In the genomic region with DNA sequence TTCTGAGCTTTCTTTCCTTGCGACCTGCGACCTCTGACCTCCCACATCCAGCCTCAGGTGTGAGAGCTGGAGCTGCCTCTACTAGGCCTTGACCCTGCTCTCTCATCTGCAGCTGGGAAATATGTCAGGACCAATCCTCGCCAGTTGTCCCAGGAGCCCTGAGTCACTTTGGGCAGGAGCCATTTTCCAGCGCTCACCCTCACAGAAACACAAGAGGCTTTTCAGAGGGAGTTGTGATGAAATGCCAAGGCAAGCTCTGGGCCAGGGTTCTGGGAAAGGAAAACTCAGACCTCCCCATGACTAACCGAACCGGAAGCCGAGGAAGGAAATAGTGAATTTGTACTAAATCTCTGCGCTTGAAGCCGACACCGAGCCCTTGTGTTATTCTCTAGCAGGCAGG, we compare ENCODE assay signal across 10 mouse cellular contexts. TPM values are rescaled to one million over a fixed set of nuclear protein-coding genes. Genes with fewer than 3 reads are reported as not detected.
DNase-seq lines count a peak whose midpoint lies in the region; ATAC-seq and TF ChIP-seq lines count a peak whose summit lies in the region.
"Had no signal": no experiment of that assay in that cellular context is flagged by ENCODE, and none has a peak within 500 bp of the region (broad histone marks: within the 10 kb centered on the region; RNA-seq: fewer than 3 reads in every experiment).

No protein-coding gene starts in this region.

- H3K4me2 ChIP-seq in forebrain, postnatal 0 days (ENCODE audit: low read depth): no peak overlapping the region
- no peak overlapping the region for H3K4me2 ChIP-seq in forebrain, embryonic 11.5 days (ENCODE audit: low read depth, low read length, severe bottlenecking)
- no peak overlapping the region for H3K4me2 ChIP-seq in liver, embryonic 12.5 days
- H3K4me2 ChIP-seq in midbrain, postnatal 0 days (ENCODE audit: low read depth, low read length, poor library complexity, severe bottlenecking): no peak overlapping the region
- H3K4me2 ChIP-seq: embryonic facial prominence, embryonic 15.5 days; limb, embryonic 12.5 days had no signal

- H3ac ChIP-seq in C2C12 (ENCODE audit: control insufficient read depth, insufficient read length, low read depth): no peak overlapping the region

- TF ChIP-seq CTCF in forebrain, postnatal 0 days (IDR thresholded peaks at IDR 0.05; ENCODE audit: low read depth): no peak
- TF ChIP-seq CTCF in C2C12 (IDR thresholded peaks at IDR 0.05; ENCODE audit: control insufficient read depth, insufficient read depth, insufficient read length): no peak
- TF ChIP-seq CTCF in midbrain, postnatal 0 days (IDR thresholded peaks at IDR 0.05): no peak

- H3K79me3 ChIP-seq in C2C12 (ENCODE audit: low read depth): no peaks in the 10 kb centered on the region

- no peaks in the 10 kb centered on the region; the same call in 1 of the 2 replicates for H3K4me1 ChIP-seq in forebrain, postnatal 0 days (ENCODE audit: insufficient read depth)
- H3K4me1 ChIP-seq in forebrain, embryonic 11.5 days (replicated peaks; ENCODE audit: control insufficient read depth, insufficient read depth, low read length): peaks cover 2% of the 10 kb centered on the region; the same call in 1 of the 2 replicates
- no peaks in the 10 kb centered on the region for H3K4me1 ChIP-seq in liver, embryonic 12.5 days
- peaks cover 5% of the 10 kb centered on the region; the same call in 1 of the 2 replicates for H3K4me1 ChIP-seq in midbrain, postnatal 0 days (ENCODE audit: insufficient read depth, low read length)

- no peak overlapping the region for H3K4me3 ChIP-seq in forebrain, postnatal 0 days (ENCODE audit: low read depth, low read length)
- no peak overlapping the region for H3K4me3 ChIP-seq in forebrain, embryonic 11.5 days (ENCODE audit: low read depth, low read length)
- no peak overlapping the region for H3K4me3 ChIP-seq in C2C12 (ENCODE audit: insufficient read depth, poor library complexity, severe bottlenecking)
- H3K4me3 ChIP-seq in liver, embryonic 12.5 days: no peak overlapping the region
- no peak overlapping the region for H3K4me3 ChIP-seq in midbrain, postnatal 0 days (ENCODE audit: low read depth, low read length)
- H3K4me3 ChIP-seq: embryonic facial prominence, embryonic 15.5 days; limb, embryonic 12.5 days had no signal

- H3K27me3 ChIP-seq in forebrain, postnatal 0 days (ENCODE audit: insufficient read depth, low read length): no peaks in the 10 kb centered on the region
- no peaks in the 10 kb centered on the region for H3K27me3 ChIP-seq in forebrain, embryonic 11.5 days (ENCODE audit: control insufficient read depth, insufficient read depth, low read length)
- H3K27me3 ChIP-seq in C2C12 (ENCODE audit: control insufficient read depth, insufficient read depth, insufficient read length): no peaks in the 10 kb centered on the region
- H3K27me3 ChIP-seq in liver, embryonic 12.5 days (replicated peaks): peaks cover 3% of the 10 kb centered on the region; the same call in 1 of the 2 replicates
- no peaks in the 10 kb centered on the region for H3K27me3 ChIP-seq in midbrain, postnatal 0 days (ENCODE audit: insufficient read depth, low read length)
- H3K27me3 ChIP-seq: embryonic facial prominence, embryonic 15.5 days had no signal

- DNase-seq in forebrain, postnatal 0 days: no peak
- no peak for DNase-seq in forebrain, embryonic 11.5 days (ENCODE audit: low spot score)
- peak; percentile 98 for DNase-seq in fibroblast of lung, adult 2 months (ENCODE audit: low read depth)
- peak; percentile 83 for DNase-seq in layer of hippocampus, adult 9-11 months
- no peak for DNase-seq in midbrain, postnatal 0 days (ENCODE audit: low spot score)
- no peak for DNase-seq in embryo, embryonic 10.5 days (ENCODE audit: low spot score)

- no peaks in the 10 kb centered on the region for H3K79me2 ChIP-seq in C2C12 (ENCODE audit: control insufficient read depth, insufficient read depth)

- H3K9me3 ChIP-seq in forebrain, postnatal 0 days (ENCODE audit: low read length): no peaks in the 10 kb centered on the region
- H3K9me3 ChIP-seq in forebrain, embryonic 11.5 days (ENCODE audit: control insufficient read depth, low read length): no peaks in the 10 kb centered on the region
- H3K9me3 ChIP-seq in liver, embryonic 12.5 days (replicated peaks): no peaks in the 10 kb centered on the region
- no peaks in the 10 kb centered on the region for H3K9me3 ChIP-seq in midbrain, postnatal 0 days (ENCODE audit: low read length)
- H3K9me3 ChIP-seq: embryonic facial prominence, embryonic 15.5 days; limb, embryonic 12.5 days had no signal

- H3K9ac ChIP-seq in forebrain, postnatal 0 days: no peak overlapping the region
- no peak overlapping the region for H3K9ac ChIP-seq in forebrain, embryonic 11.5 days (ENCODE audit: low read length)
- H3K9ac ChIP-seq in liver, embryonic 12.5 days: no peak overlapping the region
- H3K9ac ChIP-seq in midbrain, postnatal 0 days (replicated peaks; ENCODE audit: low read length, poor library complexity, severe bottlenecking): no peak overlapping the region
- H3K9ac ChIP-seq: embryonic facial prominence, embryonic 15.5 days; limb, embryonic 12.5 days had no signal

- 64% methylated on average over 10 of the region's 10 CpGs for WGBS in forebrain, postnatal 0 days
- WGBS in forebrain, embryonic 11.5 days: 93% methylated on average over 10 of the region's 10 CpGs
- WGBS in liver, embryonic 12.5 days (ENCODE audit: insufficient replicate concordance): 71% methylated on average over 10 of the region's 10 CpGs
- WGBS in midbrain, postnatal 0 days: 75% methylated on average over 10 of the region's 10 CpGs

- H3K27ac ChIP-seq in forebrain, postnatal 0 days (ENCODE audit: low read depth, low read length): no peak overlapping the region
- H3K27ac ChIP-seq in forebrain, embryonic 11.5 days (ENCODE audit: low read depth, low read length): no peak overlapping the region
- no peak overlapping the region for H3K27ac ChIP-seq in liver, embryonic 12.5 days
- no peak overlapping the region for H3K27ac ChIP-seq in midbrain, postnatal 0 days (ENCODE audit: low read depth, low read length)
- H3K27ac ChIP-seq: embryonic facial prominence, embryonic 15.5 days; limb, embryonic 12.5 days had no signal

- H3K36me3 ChIP-seq in forebrain, postnatal 0 days (ENCODE audit: insufficient read depth): no peaks in the 10 kb centered on the region
- H3K36me3 ChIP-seq in forebrain, embryonic 11.5 days (ENCODE audit: control insufficient read depth, insufficient read depth, low read length): no peaks in the 10 kb centered on the region
- H3K36me3 ChIP-seq in C2C12 (ENCODE audit: control insufficient read depth, insufficient read depth): no peaks in the 10 kb centered on the region
- no peaks in the 10 kb centered on the region for H3K36me3 ChIP-seq in liver, embryonic 12.5 days
- H3K36me3 ChIP-seq in midbrain, postnatal 0 days (ENCODE audit: insufficient read depth, low read length): no peaks in the 10 kb centered on the region
- H3K36me3 ChIP-seq: embryonic facial prominence, embryonic 15.5 days; limb, embryonic 12.5 days had no signal

- ATAC-seq in forebrain, postnatal 0 days: peak; percentile 10; the same call in 1 of the 2 replicates
- ATAC-seq in forebrain, embryonic 11.5 days (replicated peaks; ENCODE audit: low FRiP score): no peak
- no peak for ATAC-seq in liver, embryonic 12.5 days
- ATAC-seq in midbrain, postnatal 0 days (ENCODE audit: low FRiP score): no peak

TF ChIP-seq in C2C12, 6 proteins besides CTCF, POLR2A, EP300 and RAD21:
- no peak for TF ChIP-seq CEBPB (IDR thresholded peaks at IDR 0.05; ENCODE audit: low read depth)
- peak; percentile 8 for TF ChIP-seq MYOD1 (IDR thresholded peaks at IDR 0.05; ENCODE audit: control insufficient read depth, insufficient read length, low read depth)

RNA-seq across cellular contexts. Expression of a gene that starts 38.2 kb away (rescaled TPM):
- total RNA-seq in forebrain, postnatal 0 days (2014; rRNA removed): 55.4 and 55.5 TPM in 2 replicates
- polyA plus RNA-seq in forebrain, postnatal 0 days (2015; fragmentation: Nextera tagmentation; extraction: Ambion mirVana): 58.2 and 63.1 TPM in 2 replicates
- polyA plus RNA-seq in forebrain, embryonic 11.5 days (2014; fragmentation: Nextera tagmentation; extraction: Ambion mirVana): 81.6 and 83.7 TPM in 2 replicates
- polyA plus RNA-seq in C2C12 (2012; fragmentation: generic; extraction: Trizol): 55.5 TPM
- polyA plus RNA-seq in liver, embryonic 12.5 days (2016; fragmentation: Nextera tagmentation; extraction: Ambion mirVana): 36.6 and 37.5 TPM in 2 replicates
- 51.3 and 80.9 TPM in 2 replicates for total RNA-seq in midbrain, postnatal 0 days (2014; rRNA removed)
- 65.4 and 66.4 TPM in 2 replicates for polyA plus RNA-seq in midbrain, postnatal 0 days (2015; fragmentation: Nextera tagmentation; extraction: Ambion mirVana)

Comparison
In these comparisons a context has a peak if more than half of its experiments do, and no peak if none do; other contexts are left out.
1. DNase-seq: peak in fibroblast of lung, adult 2 months (single experiment) and layer of hippocampus, adult 9-11 months (single experiment); none in forebrain, postnatal 0 days (single experiment), forebrain, embryonic 11.5 days (single experiment), midbrain, postnatal 0 days (single experiment) and embryo, embryonic 10.5 days (single experiment).